Mouse (Mus musculus) embryonic facial prominence, embryonic 15.5 days (tissue): ENCODE measurements around the gene Tubb4a. TPM values are rescaled to one million over a fixed set of nuclear protein-coding genes. Genes with fewer than 3 reads are reported as not detected.
A peak's percentile ranks its signal among the peaks of the same experiment; 100 is the strongest.
"Not testable (repeated sequence)": the region's sequence is repeated elsewhere in the genome, so short reads cannot be mapped to it uniquely, and the experiment has no call there.

Experiments
- ATAC-seq: fragments of 200-750 bp; cut with Nextera tagmentation; 2 replicates; pipeline ENCODE4 v1.8.0; 2017; ENCODE audit warnings: low read depth, moderate TSS enrichment; ENCODE audit not compliant: insufficient number of reproducible peaks, low FRiP score, low TSS enrichment
- H3K27ac ChIP-seq: fragments of 300-500 bp; sonication (generic); replicated peaks from 2 replicates; pipeline ENCODE4 v1.5.1; 2015; ENCODE audit warnings: mild to moderate bottlenecking, inconsistent platforms
- H3K27me3 ChIP-seq: fragments of 300-500 bp; sonication (generic); 2 replicates; pipeline ENCODE4 v1.6.1; 2015; ENCODE audit warnings: inconsistent platforms
- H3K36me3 ChIP-seq: fragments of 300-500 bp; sonication (generic); 2 replicates; pipeline ENCODE4 v1.6.1; 2015; ENCODE audit warnings: mild to moderate bottlenecking, inconsistent platforms
- H3K4me1 ChIP-seq: fragments of 300-500 bp; sonication (generic); 2 replicates; pipeline ENCODE4 v1.6.1; 2015; ENCODE audit warnings: inconsistent platforms
- H3K4me2 ChIP-seq: fragments of 300-500 bp; sonication (generic); replicated peaks from 2 replicates; pipeline ENCODE4 v1.6.1; 2015; ENCODE audit warnings: mild to moderate bottlenecking, inconsistent platforms
- H3K4me3 ChIP-seq: fragments of 300-500 bp; sonication (generic); replicated peaks from 2 replicates; pipeline ENCODE4 v1.5.1; 2015; ENCODE audit warnings: mild to moderate bottlenecking, inconsistent platforms
- H3K9ac ChIP-seq: fragments of 300-500 bp; sonication (generic); 2 replicates; pipeline ENCODE4 v1.6.1; 2015; ENCODE audit warnings: inconsistent platforms
- H3K9me3 ChIP-seq: fragments of 300-500 bp; sonication (generic); replicated peaks from 2 replicates; pipeline ENCODE4 v1.6.1; 2016; ENCODE audit warnings: inconsistent platforms
- WGBS: fragments of 180-500 bp; shearing (Covaris S2); methylation state at CpG from one replicate; pipeline ENCODE4 v1.1.7; 2015; 5-methylcytosine and 5-hydroxymethylcytosine counted together
- polyA plus RNA-seq: library from polyadenylated mRNA; unstranded; fragments of >200 nt; fragmentation: Nextera tagmentation; extraction: Ambion mirVana; gene quantifications from 2 replicates; pipeline ENCODE4 v1.2.1, GENCODE M21; 2015

Tubb4a gene
- polyA plus RNA-seq, result 6.7 and 9.7 TPM in 2 replicates

DNA sequence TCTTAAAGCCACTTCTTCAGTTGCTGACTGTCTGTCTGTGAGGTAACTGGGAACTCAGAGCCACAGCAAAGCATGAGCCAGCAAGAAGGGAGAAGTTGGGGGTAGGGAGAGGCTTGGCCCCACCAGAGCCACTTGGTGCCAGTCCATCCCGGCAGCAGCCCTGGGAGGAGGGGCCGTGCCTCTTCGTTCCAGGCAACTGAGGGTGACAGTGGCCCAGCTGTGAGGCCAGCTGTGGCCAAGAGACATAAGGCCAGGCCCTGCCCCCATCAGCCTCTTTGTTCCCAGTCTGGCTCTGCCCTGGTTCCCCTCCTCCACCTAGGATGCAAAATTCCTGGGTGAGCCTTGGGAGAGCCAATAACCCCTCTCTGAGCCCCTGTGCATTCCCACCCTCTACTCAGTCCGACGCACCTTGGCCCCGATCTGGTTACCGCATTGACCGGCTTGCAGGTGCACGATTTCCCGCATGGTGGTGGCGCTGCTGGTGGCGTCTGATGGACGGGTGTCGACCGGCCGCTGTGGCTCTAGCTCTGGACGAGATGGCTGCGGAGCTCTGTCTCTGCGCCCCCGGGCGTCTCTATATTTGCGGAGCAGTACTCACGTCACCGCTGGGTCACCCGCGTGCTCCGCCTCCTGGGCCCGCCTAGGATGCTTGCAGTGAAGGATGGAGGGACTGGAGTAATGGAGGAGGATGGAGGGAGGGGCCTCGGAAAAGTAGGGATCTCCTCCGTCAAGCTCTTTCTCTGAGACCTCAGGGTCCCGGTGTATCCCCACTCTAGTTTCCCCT is at the start of gene Tubb4a:
Gene Tubb4a, minus strand, starts transcription at position 734 of the 784 bp plus-strand sequence.
- under 1% methylated on average over 31 of the region's 31 CpGs for WGBS
- Histone ChIP-seq H3K27ac (no peak within 1 kb of the TSS), H3K4me2 (peak within 1 kb of the TSS; percentile 49), H3K9me3 (no peaks in the 10 kb centered on the region), H3K9ac (no peak within 1 kb of the TSS; the same call in 1 of the 2 replicates), H3K27me3 (peaks cover 20% of the 10 kb centered on the region), H3K36me3 (no peaks in the 10 kb centered on the region), H3K4me3 (peak within 1 kb of the TSS; percentile 34), H3K4me1 (peaks cover 10% of the 10 kb centered on the region)
- ATAC-seq, result peak; percentile 20; the same call in 1 of the 2 replicates

DNA sequence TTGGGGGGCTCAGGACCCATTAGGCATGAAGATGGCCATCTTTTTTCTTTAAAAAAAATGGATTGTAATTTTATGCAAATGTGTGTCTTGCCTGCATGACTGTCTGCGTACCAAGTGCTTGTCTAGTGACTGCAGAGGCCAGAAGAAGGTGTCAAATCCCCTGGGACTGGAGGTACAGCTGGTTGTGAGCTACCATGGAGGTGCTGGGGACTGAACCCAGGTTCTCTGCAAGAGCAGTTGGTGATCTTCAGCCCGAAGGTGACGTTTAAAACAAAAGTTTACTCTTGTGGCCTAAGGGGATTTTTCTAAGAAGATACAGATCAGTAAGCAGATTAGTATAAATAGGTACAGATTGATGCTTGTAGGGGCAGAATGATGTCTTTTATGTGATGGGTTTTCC is 48.1 kb upstream of the Tubb4a start:
- Histone ChIP-seq H3K9ac (no peak overlapping the region), H3K27me3 (no peaks in the 10 kb centered on the region), H3K9me3 (no peaks in the 10 kb centered on the region), H3K4me3 (no peak overlapping the region), H3K4me2 (no peak overlapping the region), H3K36me3 (no peaks in the 10 kb centered on the region), H3K27ac (no peak overlapping the region), H3K4me1 (no peaks in the 10 kb centered on the region)
- 65% methylated on average over 3 of the region's 3 CpGs for WGBS
- ATAC-seq, result no peak

DNA sequence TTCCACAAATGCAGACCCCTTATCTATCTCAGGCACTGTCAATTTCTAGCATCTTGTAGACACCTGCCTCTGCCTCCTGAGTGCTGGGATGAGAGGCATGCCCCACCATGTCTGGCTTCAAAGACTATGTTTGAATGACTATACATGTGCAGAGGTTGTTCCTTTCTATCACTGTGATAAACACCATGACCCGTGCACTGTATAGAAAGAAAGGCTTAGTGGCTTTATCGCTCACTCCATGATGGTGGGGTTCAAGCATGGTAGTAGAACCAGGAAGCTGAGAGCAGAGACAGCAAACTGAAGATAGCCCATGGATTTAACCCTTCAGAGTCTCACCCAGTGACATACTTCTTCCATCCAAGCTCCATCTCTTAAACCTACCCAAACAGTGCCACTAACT is 47.1 kb upstream of the Tubb4a start:
- no peak for ATAC-seq

DNA sequence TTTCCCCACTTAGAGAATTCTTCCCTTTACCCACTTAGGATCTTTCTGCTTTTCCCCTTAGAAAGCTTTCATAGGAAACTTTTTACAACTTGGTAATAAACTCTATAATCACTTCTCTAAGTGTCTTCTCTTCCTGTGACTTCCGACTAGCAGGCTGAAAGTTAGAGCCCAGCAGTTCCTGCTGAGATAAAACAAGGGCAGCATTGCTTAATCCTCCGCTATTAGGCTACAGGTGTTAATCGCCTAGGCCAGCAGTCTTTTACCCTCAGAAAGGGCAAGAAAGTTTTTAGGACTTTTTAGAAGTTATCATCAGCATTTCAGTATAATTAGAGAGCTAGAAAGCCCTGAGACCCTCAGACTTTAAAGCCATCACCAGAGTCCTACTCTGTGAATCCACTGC is 46.4 kb upstream of the Tubb4a start:
- not testable (repeated sequence) for H3K9me3 ChIP-seq, H3K4me3 ChIP-seq, H3K36me3 ChIP-seq, H3K27me3 ChIP-seq, H3K4me1 ChIP-seq, ATAC-seq, H3K4me2 ChIP-seq, H3K27ac ChIP-seq, H3K9ac ChIP-seq
- 15% methylated on average over 3 of the region's 3 CpGs for WGBS

More for the DNA sequence above, 47.1 kb upstream of the Tubb4a start:
- Histone ChIP-seq H3K9me3 (no peaks in the 10 kb centered on the region), H3K27me3 (no peaks in the 10 kb centered on the region), H3K9ac (no peak overlapping the region), H3K4me3 (no peak overlapping the region), H3K4me1 (no peaks in the 10 kb centered on the region), H3K36me3 (no peaks in the 10 kb centered on the region), H3K4me2 (no peak overlapping the region), H3K27ac (no peak overlapping the region)
- 76% methylated on average over 2 of the region's 2 CpGs for WGBS

DNA sequence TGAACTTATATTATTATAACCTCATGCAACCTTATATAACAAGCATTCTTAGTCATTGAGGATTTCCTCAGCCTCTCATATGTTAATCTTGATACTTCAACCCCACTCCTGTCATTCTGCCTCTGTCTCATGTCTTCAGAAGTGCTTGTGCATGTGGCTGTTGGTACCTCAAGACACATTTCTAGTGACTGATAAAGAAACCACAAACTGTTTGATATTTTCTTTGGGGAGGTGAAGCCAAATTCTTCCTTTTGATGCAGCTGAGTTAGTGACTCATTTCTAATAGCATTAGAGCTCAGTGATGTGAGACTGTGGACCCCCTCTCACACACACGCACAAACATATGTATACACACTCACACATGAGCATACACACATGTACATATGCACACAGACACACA is 44.2 kb upstream of the Tubb4a start:
- H3K36me3 ChIP-seq, result no peaks in the 10 kb centered on the region
- WGBS, result 68% methylated on average over 1 of the region's 1 CpGs
- ATAC-seq, result no peak
- no peak overlapping the region for H3K4me2 ChIP-seq
- H3K27me3 ChIP-seq, result no peaks in the 10 kb centered on the region
- H3K4me1 ChIP-seq, result no peaks in the 10 kb centered on the region
- H3K27ac ChIP-seq, result no peak overlapping the region
- H3K4me3 ChIP-seq, result no peak overlapping the region
- H3K9me3 ChIP-seq, result no peaks in the 10 kb centered on the region
- H3K9ac ChIP-seq, result no peak overlapping the region

DNA sequence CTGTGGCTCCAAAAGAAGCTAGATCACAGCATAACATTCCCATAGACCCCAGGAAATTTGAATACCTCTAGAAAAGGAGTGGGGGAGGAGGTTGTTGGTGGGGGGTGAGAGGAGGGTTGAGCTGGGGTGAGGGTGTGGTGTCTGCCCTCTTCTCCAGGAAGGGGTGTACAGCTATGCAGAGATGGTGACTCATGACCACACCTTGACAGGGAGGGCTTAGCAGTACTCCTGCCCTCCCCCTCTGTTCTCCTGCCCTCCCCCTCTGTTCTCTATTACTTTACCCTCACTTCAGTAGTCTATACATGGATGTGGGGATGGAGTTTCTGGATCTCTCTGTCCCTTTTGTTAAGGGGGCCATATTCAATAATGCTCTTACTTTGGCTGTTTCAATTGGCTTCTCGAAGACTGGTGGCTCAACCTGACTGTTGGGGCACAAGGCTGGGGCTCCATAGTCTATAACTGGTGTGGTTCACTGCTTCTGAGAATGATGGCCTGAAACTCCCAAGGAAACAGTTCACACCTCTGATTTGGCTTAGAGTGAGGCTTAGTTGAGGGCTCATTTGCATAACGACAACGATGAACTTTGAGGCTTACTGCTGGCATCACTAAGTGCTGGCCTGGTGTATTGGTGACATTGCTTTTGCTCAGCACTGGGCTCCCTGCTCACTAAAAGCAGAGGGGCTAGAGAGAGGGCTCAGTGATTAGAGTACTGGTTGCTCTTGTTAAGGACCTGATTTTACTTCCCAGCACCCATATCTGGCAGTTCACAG is 38.5 kb upstream of the Tubb4a start:
- Histone ChIP-seq H3K4me2 (no peak overlapping the region), H3K27me3 (no peaks in the 10 kb centered on the region), H3K36me3 (no peaks in the 10 kb centered on the region), H3K4me3 (no peak overlapping the region), H3K9ac (no peak overlapping the region), H3K27ac (no peak overlapping the region), H3K4me1 (no peaks in the 10 kb centered on the region), H3K9me3 (no peaks in the 10 kb centered on the region)
- WGBS, result 63% methylated on average over 3 of the region's 3 CpGs
- ATAC-seq, result no peak

DNA sequence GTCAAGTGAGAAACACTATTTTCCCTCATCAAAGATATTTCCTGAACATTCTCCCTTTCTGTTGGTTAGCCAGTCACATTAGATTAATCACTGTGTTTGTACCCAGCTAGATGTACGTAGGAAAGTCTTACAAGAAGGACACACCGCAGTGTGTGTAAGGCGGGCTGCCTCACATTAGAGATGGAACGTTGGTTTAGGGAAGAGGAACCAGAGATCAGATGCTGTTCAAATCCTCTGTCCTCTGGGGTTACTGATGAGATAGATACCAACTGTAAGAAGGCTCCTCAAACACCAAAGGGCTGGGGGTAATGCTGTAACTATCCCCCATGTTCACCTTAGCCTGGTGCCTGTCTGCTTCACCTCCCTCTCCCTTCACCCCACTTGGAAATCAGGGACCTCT is 37.2 kb upstream of the Tubb4a start:
- H3K4me1 ChIP-seq, result no peaks in the 10 kb centered on the region
- no peak for ATAC-seq
- no peaks in the 10 kb centered on the region for H3K27me3 ChIP-seq
- no peak overlapping the region for H3K27ac ChIP-seq
- H3K9me3 ChIP-seq, result no peaks in the 10 kb centered on the region
- no peak overlapping the region for H3K4me3 ChIP-seq
- no peak overlapping the region for H3K9ac ChIP-seq
- no peak overlapping the region for H3K4me2 ChIP-seq
- H3K36me3 ChIP-seq, result no peaks in the 10 kb centered on the region
- WGBS, result 83% methylated on average over 4 of the region's 4 CpGs

DNA sequence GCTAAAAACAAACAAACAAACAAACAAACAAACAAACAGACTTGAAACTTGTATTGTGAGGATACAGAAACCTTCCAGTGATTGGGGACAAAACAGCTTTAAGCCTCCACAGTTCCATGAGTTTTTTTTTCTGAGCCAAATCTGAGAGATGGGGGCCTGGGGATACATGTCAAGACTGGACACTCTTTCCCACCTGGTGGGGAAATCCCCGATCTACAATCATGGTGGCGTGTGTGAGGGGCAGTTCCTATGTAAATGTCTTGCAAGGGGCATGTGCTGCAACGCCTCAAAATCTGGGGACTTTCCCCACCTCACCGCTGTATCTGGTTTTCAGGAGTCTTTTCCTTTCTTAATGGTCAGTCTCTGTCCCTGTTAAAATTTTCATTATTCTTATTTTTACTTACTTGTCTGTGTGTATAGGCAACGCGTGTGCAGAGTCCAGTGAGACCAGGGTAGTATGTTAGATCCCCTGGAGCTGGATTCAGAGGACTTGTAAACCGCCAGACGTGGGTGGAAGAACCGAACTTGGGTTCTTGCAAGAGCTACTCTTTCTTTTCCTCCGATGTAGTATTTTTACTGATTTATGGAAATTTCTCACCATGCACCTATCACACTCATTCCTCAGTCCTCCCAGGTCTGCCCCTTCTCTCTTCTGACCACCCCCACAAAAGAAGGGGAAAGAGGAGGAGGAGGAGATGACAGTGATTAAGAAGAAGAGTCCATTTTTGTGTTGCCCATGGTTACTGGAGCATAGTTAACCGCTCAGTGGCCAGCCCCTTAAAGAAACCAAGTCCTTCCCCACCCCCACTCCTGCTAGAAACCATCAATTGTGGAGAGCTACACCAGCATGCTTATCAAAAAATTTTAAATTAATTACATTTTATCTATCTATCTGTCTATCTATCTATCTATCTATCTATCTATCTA is 35.9 kb upstream of the Tubb4a start:
- no peak for ATAC-seq

DNA sequence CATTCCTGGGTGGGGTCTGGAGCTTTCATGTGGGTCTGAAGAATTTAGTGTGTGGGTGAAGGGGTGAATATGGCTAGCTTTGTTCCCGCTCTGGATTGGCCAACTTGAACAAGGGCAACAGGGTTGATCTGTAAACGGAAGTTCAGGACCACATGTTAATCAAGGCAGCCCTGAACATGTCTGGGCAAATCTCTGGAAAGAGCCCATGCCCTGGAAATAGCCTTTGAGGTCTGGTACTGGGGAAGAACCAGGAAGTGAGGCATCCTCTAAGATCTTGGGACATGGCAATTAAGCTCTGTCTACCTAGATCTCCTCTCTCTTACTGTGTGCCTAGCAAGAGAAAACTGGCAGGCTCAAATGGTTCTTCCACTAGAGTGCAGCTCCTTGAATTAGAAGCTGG is 34.3 kb upstream of the Tubb4a start:
- no peaks in the 10 kb centered on the region for H3K36me3 ChIP-seq
- H3K9me3 ChIP-seq, result no peaks in the 10 kb centered on the region
- H3K27ac ChIP-seq, result no peak overlapping the region
- no peak overlapping the region for H3K9ac ChIP-seq
- no peak for ATAC-seq
- no peaks in the 10 kb centered on the region for H3K27me3 ChIP-seq
- WGBS, result 49% methylated on average over 2 of the region's 2 CpGs
- no peak overlapping the region for H3K4me3 ChIP-seq
- no peak overlapping the region for H3K4me2 ChIP-seq
- H3K4me1 ChIP-seq, result 0 out of 2 replicates have a peak, but pooled peaks cover 5% of the 10 kb centered on the region

More for the DNA sequence above, 35.9 kb upstream of the Tubb4a start:
- H3K27me3 ChIP-seq, result no peaks in the 10 kb centered on the region
- no peak overlapping the region for H3K4me2 ChIP-seq
- 0 out of 2 replicates have a peak, but pooled peaks cover 5% of the 10 kb centered on the region for H3K4me1 ChIP-seq
- H3K36me3 ChIP-seq, result no peaks in the 10 kb centered on the region
- H3K27ac ChIP-seq, result no peak overlapping the region
- H3K9ac ChIP-seq, result no peak overlapping the region
- H3K4me3 ChIP-seq, result no peak overlapping the region
- 80% methylated on average over 11 of the region's 11 CpGs for WGBS
- H3K9me3 ChIP-seq, result no peaks in the 10 kb centered on the region

DNA sequence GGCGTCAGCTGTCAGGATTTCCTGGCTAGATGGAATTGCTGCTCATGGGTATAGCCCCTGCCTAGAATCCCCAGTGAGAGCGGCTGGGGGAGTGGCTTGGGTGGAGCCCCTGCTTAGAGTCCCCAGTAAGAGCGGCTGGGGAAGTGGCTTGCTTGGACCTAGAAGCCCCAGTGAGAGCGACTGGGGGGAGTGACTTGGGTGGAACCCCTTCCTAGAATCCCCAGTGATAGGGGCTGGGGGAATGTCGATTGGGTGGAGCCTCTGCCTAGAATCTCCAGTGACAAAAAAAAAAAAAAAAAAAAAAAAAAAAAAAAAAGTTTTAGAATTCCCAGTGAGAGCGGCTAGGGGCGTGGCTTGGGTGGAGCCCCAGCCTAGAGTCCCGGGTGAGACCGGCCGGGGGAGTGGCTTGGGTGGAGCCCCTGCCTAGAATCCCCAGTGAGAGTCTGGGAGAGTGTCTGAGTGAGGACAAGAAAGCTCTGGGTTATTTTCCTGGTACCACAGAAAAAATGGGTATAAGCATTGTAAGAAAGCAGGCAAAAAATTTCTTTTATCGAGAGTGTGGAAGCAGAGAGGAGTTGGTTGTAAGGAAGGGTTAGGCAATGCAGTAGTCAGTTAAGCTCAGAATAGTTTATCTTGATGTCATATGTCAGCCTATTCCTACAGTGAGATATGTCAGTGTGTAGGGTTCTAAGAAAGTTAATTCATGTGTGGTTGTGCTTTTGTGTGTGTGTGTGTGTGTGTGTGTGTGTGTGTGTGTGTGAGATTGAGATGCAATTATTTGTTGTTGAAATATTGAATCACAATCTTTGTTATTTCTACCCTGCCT is 31.2 kb upstream of the Tubb4a start:
- Histone ChIP-seq H3K9ac (no peak overlapping the region; the same call in 1 of the 2 replicates), H3K27ac (no peak overlapping the region), H3K36me3 (no peaks in the 10 kb centered on the region), H3K4me1 (0 out of 2 replicates have a peak, but pooled peaks cover 5% of the 10 kb centered on the region), H3K4me2 (peak overlapping the region; percentile 19; the same call in 1 of the 2 replicates), H3K9me3 (no peaks in the 10 kb centered on the region), H3K27me3 (no peaks in the 10 kb centered on the region), H3K4me3 (no peak overlapping the region)
- ATAC-seq, result peak; percentile 78; the same call in 1 of the 2 replicates
- under 1% methylated on average over 11 of the region's 11 CpGs for WGBS
